Mouse (Mus musculus) lung, adult 2 months (tissue): ENCODE measurements at regions not wholly inside any gene's neighbourhood (a gene's known extent, or its start where the extent isn't known, plus 50 kb on each side); places are given as distances from the start of the nearest gene placed in this dataset.

Experiments used
- CTCF ChIP-seq: fragments of 200-500 bp; IDR thresholded peaks from 2 replicates; pipeline ENCODE4 v1.5.1; 2011; ENCODE audit warnings: mild to moderate bottlenecking, low read length, control low read depth; ENCODE audit not compliant: insufficient read depth
- POLR2A ChIP-seq: fragments of 200-500 bp; IDR thresholded peaks from 2 replicates; pipeline ENCODE4 v1.6.1; 2011; ENCODE audit warnings: low read depth, mild to moderate bottlenecking, control low read depth, low read length, borderline replicate concordance; ENCODE audit errors: extremely low read depth

DNA sequence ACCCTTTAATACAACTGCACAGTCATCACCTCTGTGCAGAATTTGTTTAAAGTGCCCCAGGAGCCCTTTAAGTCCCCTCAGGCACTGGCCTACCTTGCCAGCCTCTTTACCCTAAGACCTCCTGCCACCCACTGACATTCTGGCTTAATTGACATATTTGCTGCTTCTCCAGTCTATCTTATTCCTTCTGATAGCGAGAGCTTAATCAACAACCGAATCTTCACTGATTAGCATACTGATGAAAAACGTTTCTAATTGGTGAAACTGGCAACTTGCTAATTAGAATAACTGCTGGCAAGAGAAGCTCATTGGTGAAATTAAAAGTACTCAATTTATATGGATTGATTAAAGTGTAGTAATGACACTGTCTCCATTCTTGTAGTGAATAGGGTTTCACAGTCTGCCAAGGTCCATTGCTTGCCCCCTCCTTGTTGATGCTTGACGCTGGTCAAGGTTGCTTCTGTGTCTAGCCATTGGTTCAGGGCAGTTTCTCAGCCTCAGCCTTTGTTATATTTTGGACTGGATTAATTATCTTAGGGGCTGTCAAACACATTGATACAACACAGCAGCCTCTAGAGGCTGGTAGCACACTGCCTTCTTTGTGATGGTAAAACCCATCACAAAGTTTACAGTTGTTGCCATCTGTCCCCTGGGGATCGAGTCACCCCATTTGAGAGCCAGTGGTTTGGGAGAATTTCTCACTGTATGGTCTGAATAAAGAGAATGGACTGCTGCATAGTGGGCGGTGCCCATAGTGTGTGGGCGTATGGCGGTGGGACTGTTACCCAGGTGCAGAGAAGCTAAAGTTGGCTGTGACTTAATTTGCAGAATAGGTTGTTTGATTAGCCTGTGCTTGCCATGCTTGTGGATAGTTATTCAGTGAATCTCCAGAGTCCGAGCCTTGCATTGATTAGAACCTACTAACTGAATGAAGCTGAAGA, 107.7 kb downstream of the Cdc42ep3 start:
- TF ChIP-seq CTCF, result no peak
- no peak for TF ChIP-seq POLR2A
